Mouse (Mus musculus): ENCODE measurements at regions not wholly inside any gene's neighbourhood (a gene's known extent, or its start where the extent isn't known, plus 50 kb on each side); places are given as distances from the start of the nearest gene placed in this dataset.
"Not testable (repeated sequence)": the region's sequence is repeated elsewhere in the genome, so short reads cannot be mapped to it uniquely, and the experiment has no call there.

DNA sequence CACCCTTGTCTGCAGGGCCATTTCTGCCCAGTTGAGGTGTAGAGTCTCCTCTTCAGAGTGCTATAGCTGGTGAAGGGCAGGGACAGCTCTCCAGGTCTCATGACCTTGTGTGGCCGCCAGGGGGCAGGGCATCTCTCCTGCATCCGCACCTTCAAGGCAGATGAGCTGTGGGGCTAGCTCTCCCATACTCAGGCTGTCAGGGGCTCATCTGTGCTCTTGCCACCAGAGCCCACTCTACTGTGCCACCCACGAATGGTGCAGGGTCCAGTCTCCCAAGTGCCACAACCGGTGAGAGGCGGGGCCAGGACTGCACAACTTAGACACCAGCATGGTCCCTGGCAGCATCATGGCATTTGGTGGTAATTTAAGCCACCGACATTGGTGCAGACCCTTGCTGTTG lies 111.3 kb downstream of the Syt10 start:
- peak; percentile 71 for DNase-seq (ENCODE audit: low spot score)

DNA sequence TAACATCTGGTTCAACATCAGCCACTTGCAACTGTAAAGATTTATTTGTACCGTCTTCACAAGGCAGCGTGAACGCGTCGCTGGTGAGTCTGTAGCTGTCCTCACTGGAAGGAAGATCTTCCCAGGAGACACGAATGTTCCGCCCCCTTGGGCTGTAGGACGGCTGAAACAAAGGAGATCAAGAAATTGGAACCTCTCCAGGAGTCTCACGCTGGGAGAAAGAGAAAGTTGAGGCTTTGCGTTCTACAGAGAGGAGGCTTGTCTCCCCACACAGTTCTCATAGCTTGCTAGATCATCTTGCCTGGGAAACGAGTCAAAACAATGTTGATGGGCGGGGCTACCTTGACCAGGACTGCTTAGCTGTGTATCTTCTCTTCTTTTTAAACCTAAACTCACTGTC lies 117.3 kb downstream of the Syt10 start:
- no peak for DNase-seq (ENCODE audit: low spot score)

DNA sequence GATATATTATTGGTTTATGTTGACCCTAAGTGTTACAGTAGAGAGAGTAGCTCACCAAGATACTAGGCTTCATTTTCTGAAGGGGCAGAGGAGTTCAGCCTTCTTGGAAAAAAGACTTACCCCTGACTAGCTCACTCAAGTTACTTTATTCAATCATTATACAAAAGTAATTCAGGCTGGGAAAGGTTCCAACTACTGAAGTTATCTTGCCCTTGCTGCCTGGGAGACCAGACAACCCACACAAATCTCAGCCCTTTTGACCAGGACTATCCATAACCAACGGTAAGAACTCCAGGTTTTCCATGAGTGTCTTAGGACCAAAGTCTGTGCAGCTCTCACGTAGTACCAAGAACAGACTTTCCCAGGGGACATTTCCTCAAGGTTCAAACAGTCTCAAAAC lies 105.5 kb upstream of the Rabl2 start:
- no peak for DNase-seq (ENCODE audit: low spot score)

DNA sequence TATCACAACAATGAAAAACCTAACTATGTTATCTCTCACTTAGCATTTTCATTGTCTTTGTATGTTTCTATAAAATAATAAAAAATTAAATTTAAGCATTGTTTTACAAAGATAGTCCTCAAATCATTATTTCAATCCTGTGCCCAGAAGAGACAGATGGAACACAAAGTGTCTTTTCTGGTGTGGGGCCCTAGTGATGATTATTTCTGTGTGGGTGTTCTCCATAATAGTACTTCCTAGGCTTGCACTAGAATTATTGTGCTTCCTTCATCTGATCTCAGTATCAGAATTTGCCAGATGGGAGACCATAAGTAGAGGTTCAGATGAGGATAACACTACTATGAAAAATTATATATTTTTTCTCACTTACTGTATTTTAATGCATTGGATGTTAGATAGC lies 84.6 kb upstream of the Rabl2 start:
- DNase-seq (ENCODE audit: low spot score): no peak

DNA sequence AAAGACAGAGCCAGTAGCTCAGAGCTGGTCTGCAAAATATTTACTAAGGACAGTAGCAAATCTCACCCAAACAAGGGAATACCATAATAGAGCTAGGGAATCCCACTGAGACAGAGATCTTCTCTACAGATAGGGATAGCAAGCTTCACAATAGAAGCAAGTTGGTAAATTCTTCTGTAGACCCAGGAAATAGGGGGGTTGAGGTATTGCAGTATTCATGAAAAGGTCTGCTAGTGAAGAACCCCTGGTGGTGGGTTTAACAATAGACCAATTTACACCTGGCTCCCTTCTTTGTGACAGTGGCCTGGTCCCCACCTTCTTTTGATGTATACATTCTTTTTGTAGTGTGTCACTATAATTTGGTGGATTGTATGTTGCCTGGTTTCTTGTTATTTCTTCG lies 64.8 kb upstream of the Rabl2 start:
- DNase-seq (ENCODE audit: low spot score): not testable (repeated sequence)

Data from embryo, embryonic 10 days (tissue).